Mouse (Mus musculus) left cerebral cortex, postnatal 14 days (tissue): ENCODE results near the gene Zfp217. TPM values are rescaled to one million over a fixed set of nuclear protein-coding genes. Genes with fewer than 3 reads are reported as not detected.

ENCODE experiments used
- DNase-seq, 2 experiments: peaks; one replicate each; pipeline ENCODE4 v3.0.0; 2021 to 2022; ENCODE audit warnings: low spot score in 2 of 2, mixed read lengths in 1 of 2
- intact Hi-C: fragments of 180-260 bp; cut with DNase I; formaldehyde crosslinking; loops from one replicate; pipeline ENCODE4 v1.15.1; 2025
- total RNA-seq, 2 experiments: library from RNA; stranded (reverse); gene quantifications; 2 replicates each; pipeline ENCODE4 v1.2.3; 2021

Gene Zfp217
- total RNA-seq, 2 experiments from 2014 or later, result 3.3 to 3.7 TPM

DNA sequence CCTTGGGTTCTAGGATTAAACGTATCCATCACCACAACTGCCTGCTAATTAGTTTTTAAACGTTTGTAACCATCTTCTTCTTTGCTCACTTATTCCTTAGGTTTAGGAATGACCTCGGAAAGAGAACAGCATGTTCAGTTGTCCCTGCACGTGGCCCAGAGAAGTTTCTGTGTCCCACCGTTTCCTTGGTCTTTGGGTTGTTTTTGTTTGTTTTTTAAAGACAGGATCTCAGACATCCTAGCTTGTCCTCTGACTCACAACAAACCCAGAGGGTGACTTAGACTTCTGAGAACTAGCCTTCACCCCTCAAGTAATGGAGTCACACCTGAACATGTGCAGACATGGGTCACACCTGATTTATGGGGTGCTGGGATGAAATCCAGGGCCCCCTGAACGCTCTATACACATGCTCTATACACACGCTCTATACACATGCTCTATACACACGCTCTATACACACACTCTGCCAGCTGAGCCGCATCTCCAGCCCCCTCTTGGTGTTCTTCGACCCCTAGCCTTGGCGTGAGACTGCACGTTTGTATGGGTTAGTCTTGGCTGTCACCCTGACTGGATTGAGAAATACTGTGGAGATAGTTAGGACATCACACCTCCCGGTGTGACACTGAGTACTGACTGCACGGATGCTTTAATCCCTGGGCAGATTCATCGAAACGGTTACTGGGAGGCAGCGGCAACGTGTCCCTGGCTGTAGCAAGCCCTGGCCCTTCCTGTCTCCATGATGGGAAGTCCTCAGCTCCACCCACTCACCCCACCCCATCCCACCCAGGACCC, 16.0 kb upstream of the Zfp217 start:
- intact Hi-C loops, result no loop called here

DNA sequence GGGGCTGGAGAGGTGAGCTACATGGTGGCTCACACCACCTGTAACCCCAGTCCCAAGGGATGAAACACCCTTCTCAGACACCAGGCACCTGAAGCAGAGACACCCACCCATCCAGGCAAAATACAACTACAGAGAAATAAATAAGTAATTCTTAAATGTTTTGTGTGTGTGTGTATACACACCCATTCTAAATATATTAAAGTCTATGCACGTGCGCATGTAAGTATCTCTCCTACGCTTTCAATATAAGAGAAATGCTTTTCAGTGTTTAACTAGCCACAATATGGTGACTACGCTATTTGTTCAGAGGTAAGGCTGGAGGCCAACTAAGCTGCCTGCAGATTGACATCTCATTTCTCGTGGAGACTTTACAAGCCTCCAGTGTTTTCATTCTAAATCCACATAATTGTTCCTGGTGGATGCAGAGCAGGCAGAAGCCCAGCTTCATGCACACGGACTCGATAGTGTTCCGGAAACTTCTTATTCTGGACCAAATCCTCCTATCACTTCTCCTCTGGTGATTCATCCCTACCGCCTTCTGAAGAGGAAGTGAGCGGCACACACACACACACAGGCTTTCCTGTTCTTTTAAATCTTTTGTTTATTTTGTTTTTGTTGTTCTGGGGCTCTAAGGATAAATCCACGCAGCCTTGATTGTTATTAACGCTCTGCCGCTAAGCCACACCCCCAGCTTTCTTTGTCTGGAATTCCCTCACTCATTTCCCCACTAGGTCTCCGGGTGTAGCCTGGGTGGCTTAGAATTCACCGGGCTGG, 12.1 kb upstream of the Zfp217 start:
- intact Hi-C loops, result no loop called here
- DNase-seq, result no peak

More for the DNA sequence above, 16.0 kb upstream of the Zfp217 start:
- DNase-seq, result no peak

DNA sequence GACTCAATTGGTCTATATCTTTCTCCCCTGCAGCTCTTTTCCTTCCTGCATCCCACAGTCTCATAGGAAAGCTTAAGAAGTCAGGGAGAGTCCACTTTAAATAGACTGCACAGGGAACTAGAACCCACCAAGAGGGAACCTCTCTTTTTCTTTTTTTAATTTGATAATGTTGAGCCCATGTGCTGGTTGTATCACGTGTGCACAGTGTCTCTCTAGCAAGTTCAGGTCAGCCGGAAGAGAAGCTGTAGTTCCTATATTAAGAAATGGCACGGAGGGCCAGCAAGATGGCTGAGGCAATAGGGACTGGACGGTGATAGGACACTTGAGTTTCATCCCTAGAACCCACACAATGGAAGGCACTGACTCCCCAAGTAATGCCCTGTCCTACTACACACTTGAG, 11.1 kb upstream of the Zfp217 start:
- intact Hi-C loops, result no loop called here
- DNase-seq, result no peak

DNA sequence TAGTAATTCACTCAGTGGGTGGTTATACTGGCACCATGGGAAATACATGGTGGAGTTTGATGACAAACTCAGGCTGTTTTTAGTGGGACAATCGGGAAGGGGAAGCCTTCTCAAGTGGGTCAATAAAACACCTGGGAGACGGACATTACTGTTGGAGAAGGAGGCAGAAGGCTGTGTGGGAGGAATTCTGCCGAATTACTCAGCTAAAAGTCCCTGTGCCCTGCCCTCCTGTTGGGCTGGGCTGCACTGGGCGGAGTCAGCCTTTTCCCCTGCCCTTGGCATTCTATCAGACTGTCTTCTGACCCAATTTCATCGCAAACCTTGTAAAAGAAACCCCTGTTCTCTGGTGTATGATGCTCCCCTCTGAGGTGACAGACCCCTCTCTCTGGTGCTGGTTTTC, 10.3 kb upstream of the Zfp217 start:
- intact Hi-C loops, result no loop called here
- no peak for DNase-seq

DNA sequence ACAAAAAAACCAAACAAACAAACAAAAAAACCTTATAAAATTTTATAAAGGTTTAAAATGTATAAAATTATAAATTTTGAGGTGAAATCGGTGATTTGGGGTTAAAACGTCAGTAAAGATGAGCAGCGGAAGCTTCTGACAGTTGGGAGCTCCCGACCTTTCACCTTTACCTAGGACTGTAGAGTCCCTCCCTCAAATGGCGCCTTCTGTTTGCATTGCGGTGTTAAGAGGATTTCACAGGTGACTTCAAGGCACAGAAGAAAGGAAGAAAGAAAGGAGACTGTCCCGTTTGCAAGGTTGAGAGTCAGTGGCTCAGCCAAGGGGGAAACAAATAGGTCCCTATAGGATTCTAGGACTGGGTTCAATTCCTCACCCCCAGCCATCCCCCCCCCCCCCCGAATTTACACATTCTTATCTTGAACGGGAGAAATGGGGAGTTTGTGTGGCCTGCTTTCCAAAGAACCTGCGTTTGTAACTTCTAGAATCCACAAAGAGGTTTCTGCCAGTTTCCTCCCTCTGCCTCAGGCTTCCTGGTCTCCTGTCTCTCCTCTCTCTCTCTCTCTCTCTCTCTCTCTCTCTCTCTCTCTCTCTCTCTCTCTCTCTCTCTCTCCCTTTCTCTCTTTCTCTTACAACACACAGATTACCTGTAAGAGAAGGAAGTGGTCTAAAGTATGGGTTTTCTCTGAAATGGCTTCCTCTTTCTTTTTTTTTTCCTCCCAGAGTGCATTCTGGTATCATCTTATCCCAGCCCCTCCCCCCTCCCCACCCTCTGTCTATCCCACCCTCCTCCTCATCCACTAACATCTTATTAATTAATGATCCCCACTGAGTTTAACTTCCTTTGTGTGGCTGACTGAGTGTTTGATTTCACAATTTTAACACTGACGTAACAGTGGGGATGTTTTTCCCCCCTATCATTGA, 9.6 kb upstream of the Zfp217 start:
- intact Hi-C loops, result no loop called here
- DNase-seq, result no peak

DNA sequence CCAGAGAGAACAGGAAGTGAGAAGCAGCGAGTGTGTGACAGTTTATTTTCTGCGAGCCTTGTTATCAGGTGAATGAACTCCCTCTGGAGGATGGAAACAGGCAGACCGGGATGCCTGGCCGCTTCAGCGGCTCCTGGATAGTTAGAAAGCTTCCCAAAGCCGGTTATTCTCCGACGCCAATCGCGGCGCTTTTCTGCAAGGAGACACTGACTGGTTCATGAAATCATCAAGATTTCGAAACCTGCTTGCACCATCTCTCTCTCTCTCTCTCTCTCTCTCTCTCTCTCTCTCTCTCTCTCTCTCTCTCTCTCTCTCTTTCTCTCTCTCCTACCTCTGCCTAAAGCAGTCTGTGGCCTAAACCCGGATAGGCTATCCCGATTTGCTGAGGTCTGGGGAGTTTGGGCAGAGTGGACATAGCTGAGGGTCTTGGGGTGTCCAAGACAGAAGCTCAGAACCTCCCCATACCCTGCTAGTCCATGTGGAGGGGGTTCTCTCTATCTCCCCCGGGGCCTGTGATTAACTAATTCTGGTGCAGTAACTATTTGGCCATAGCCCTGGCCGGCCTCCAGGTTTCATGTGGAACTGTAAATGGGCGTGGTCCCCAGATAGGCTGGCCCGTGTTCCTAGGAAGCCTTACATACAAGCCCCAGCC, 7.3 kb upstream of the Zfp217 start:
- intact Hi-C loops, result no loop called here
- peak; percentile 26 to 34 for DNase-seq

DNA sequence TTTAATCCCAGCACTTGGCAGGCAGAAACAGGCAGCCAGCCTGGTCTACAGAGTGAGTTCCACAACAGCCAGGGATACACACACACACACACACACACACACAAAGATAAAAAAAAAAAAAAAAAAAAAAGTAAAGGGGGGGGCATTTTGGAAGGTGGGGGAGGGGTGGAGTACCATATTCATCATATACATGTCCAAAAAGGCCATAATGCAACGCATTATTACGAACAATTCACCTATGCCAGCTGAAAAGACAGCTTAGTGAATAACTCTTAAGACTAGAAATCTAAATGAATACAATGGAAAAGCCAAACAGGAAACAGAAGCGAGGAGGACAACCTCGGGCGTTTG, 6.8 kb upstream of the Zfp217 start:
- intact Hi-C loops, result no loop called here
- DNase-seq, result no peak

DNA sequence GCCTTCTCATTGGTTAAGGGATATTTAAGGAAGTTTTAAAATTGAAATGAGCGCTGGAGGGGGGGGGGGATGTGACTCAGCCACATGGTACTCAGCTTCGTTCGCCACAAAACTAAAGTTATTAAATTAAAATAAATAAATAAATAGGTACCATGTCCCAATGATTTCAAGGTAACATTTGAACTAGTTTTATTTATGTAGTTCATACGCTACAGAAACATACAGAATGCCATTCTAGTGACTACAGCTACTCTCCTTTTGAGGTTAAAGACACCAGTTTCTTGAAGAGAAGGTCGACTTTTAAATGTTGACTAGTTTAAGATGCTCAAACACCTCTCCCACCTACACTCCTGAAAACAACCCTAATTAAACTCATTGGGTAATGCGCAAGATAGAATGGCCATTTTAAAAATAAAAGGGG, 6.4 kb upstream of the Zfp217 start:
- intact Hi-C loops, result no loop called here
- DNase-seq, result no peak

DNA sequence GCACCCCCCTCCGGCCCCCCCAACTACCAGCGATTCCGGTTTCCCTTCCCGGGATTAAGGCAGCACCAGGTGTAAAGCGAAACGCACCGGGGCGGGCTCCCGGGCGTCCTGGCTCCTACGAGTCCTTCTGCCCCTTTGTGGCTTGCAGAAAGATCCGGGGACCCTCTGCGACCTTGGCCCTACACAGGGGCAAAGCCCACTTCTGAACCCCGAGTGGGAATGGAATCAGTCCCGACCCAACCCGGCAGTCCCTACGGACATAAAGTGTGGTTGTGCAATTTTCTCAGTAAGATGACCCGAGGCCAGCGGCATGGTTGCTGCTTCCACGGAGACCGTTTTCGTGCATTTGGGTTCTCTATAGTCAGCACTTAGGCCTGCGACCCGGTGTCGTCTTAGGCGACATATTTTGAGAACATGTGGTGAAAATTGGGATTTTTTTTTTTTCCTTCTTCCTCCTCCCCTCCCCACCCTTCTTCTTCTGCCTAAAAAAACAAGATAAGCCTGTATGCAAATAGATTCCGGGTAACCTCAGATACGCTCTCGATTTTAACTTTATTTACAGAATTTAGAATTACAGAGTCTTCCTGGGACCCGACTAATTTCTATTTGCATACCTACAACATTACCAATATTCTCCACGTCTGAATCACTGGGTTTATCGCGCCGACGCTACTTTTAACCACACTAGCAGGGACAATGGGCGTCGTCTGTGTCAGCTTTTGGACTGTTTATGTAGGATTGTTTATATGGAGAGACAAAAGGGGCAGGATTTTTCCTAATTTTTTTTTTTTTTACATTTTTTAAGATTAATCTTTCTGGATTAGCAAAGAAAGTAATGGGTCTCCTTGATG, 5.7 kb upstream of the Zfp217 start:
- intact Hi-C loops, result no loop called here
- no peak for DNase-seq

DNA sequence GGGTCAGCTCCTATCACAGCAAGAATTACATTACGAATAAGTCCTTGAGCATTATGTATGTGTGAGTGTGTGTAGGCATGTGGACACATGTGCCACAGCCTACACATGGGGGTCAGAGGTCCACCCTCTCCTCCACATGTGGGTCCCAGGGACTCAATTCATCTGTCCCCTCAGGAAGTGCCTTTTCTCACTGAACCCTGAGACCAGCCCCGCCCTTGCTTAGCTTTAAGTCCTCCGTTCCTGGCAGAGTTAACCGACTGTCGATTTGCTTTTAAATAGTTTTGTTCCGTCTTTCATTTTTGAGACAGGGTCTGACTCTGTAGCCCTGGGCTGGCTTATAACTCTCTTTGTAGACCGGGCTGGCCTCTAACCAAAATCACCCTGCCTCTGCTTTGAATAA, 5.0 kb upstream of the Zfp217 start:
- intact Hi-C loops, result no loop called here
- no peak for DNase-seq

DNA sequence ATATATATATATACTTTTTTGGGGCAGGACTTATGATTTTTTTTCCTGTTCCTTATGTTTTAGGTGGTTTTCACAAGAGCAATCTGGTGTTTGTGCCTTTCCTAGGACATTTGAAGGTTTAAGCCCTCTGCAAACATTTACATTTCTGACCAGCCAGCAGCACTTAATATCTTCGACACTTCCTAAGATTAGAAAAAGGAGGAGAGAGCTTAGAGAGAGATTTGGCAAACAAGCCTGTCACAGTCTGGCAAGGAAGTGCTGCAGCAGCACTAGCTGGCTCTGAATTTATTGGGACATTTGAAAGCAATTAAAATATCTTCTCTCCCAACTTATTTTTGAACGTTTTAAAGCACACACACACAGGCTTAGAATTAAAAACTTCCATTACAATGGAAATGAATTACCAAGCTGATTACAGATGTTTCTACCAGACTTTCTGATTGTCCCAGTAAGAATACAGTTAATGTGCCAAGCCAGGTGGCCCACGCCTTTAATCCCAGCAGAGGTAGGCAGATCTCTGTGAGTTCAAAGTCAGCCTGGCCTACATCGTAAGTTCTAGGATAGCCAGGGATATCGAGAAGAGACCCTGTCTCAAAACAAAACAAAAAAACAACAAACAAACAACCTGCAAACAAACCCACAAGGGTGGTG, 4.3 kb upstream of the Zfp217 start:
- intact Hi-C loops, result no loop called here
- no peak for DNase-seq

DNA sequence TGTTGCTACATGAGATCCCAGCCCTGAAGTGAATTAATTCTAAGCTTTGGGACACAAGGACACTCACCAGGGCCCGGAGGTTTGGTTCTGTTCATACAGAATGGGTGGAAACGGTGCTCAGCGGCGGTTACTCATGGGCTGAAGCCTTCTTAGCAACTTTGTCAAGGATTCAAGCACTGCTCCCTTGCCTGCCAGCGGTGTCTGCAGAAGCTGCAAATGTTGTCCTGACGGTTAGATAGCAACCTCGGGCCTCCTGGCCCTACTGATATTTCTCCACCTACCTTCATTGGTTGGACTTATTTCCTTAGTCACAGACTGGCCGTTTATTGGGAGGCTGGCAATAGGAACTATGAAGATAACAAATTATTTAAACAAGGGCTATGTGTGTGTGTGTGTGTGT, 3.6 kb upstream of the Zfp217 start:
- no peak for DNase-seq
- intact Hi-C loops, result no loop called here

DNA sequence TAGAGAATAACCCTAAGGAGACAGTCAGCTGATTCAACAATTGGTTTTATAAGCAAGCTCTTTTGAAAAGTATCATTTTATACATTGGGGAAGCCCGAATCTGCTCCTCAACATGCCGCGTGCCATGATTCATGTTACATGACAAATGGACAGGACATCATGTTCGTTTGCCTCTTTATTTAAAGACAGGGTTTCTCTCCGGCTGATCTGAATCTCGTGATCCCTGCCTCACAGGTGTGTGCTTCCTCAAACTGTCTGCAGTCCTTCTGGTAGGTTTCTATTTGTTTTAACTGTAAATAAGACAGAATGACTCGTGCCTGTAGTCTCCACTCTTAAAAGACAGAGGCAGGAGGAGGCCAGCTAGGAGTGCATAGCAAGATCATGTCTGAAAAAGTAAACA, 925 bp upstream of the Zfp217 start:
- no peak for DNase-seq
- intact Hi-C loops, result no loop called here

DNA sequence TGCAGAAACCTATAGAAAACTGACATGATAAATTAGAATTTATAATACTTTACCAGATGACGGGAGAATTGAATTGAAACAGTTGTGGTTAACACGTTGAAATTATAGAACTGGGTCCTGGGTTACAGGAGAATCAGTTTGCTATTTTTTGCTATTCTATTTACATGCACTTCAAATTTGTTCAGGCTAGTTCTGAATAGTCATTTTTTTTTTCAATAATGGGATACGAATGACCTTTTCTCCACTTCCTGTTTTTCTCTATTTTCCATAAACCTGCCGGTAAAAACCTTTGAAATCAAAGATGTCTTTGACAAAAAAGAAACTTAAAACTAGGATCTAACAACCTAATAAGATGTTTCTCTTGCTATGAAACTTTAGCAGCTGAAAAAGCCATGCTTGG, 733 bp downstream of the Zfp217 start:
- intact Hi-C loops, result no loop called here
- DNase-seq, result no peak

DNA sequence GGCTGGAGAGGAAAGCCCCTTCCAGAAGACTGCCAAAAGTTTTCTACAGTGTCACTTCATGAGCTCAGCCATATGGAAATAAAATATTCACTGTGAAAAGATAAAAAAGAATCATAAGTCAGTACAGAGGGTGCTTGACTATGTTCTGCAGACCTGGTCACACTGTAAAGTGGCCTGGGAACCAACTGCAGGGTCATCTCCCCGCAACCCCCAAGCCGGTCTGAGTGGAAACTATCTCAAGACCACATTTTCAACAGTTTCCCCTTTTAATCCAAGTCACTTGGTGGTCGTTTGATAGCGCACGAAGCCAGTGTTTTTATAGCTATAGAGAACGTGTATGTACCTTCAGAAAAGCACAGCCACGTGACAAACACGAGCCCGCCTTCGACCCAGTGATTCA, 3.6 kb downstream of the Zfp217 start:
- intact Hi-C loops, result no loop called here
- DNase-seq, result no peak

DNA sequence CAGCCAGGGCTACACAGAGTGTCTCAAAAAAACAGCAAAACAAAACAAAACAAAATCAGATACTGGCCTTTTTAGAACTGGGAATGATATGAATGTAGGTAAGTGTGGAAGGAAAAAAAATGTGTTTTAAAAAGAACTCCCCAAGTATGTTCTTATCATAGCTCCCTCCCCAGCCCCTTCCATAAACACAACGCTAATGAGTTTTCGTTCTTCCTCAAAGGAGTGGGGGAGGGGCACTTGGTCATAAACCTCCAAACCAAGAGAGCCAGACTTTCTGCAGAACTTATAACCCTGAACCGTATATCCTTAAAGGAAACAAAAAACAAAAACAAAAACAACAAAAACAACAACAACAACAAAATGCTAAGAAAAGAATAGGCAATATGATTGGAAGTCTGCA, 4.0 kb downstream of the Zfp217 start:
- intact Hi-C loops, result no loop called here
- no peak for DNase-seq

DNA sequence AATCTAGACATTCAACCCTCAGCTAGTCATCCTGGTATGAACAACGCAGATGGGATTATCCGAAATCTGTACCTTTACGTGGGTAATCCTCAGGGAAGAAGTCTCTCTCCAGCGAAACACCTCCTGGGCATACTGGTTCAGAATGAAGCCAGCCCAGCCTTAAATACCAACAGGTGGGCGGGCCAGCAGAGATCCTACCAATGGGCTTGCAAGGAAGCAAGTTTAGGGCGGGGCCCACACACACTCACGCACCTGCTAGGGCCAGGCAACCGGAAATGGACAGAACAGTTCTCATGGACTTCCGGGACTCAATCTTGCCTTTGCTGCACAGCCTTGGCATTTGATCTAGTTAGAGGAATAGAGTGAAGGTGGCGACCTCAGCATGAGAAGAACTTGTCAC, 5.4 kb downstream of the Zfp217 start:
- intact Hi-C loops, result no loop called here
- DNase-seq, result no peak

DNA sequence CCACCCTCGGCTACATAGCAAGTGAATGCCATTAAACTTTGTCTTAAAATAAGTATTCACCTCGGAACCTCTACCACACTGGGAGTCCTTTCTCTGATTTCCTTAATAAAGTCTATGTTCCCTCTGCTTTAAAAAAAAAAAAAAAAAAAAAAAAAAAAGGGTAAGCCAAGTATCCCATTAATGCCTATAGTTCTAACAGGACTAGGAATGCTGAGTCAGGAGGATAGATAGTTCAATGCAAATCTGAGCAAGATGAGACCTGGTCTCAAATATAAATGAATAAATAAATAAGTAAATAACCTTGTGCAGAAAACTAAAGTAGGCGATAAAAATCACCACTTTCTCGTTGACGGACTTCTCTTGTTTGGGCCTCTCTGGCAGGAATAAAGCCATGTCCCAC, 6.4 kb downstream of the Zfp217 start:
- intact Hi-C loops, result no loop called here
- no peak for DNase-seq
